Mouse (Mus musculus): ENCODE measurements around the gene Rs1.
"Not testable (repeated sequence)": the region's sequence is repeated elsewhere in the genome, so short reads cannot be mapped to it uniquely, and the experiment has no call there.

Gene Rs1

GRCm38 (mm10) chrX:160767713-160768112, at the start of gene Rs1:
Gene Rs1 (plus strand): TSS chrX:160768013.
- DNase-seq (ENCODE audit: low spot score in 2 of 2): no peak

- no peak for DNase-seq (ENCODE audit: low spot score in 2 of 2)
These were observed 32.2 kb upstream of the Rs1 start, which contains the start of gene Ppef1 for GRCm38 (mm10) chrX:160735650-160736049. Gene Ppef1 (minus strand): TSS chrX:160735765.

DNA sequence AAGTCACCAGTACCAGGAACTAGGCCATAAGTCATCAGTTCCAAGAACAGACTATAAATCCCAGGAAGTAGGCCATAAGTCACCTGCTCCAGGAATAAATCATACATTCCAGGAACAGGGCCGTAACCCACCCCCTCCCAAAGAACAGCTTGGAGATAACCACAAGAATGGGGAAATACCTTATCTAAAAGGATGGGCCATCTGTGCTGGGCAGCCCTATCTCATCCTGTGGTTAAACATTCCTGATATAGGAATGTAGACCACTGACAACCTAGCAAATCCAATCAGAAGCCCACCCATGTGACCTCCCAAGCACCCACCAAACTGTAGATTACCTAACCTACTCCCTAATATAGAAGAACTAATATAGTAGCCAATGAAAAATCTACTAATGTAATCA, 22.4 kb upstream of the Rs1 start:
- no peak for DNase-seq (ENCODE audit: low spot score in 2 of 2)

- DNase-seq (ENCODE audit: low spot score in 2 of 2): peak in 1 of 2 experiments; percentile 33
These were observed 19.2 kb upstream of the Rs1 start for GRCm38 (mm10) chrX:160748653-160749052.

DNA sequence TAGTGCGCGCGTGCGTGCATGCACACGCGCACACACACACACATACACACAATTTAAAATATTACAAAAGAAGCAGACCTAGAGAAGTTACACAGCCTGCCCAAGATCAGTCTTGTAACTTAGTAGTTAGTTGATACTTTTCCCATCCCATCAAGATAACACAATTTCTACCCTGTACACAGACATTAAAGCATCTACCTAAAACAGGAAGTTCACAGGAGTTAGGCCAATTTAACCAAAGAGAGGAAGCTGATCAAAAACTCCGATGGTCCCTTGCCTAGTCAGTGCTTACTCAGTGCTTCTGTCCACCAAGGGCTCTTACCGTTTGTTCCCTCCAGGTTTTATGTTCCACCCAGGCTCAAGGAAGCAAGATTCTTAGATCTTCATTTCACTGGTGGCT, 17.0 kb upstream of the Rs1 start:
- DNase-seq (ENCODE audit: low spot score in 2 of 2): no peak

DNA sequence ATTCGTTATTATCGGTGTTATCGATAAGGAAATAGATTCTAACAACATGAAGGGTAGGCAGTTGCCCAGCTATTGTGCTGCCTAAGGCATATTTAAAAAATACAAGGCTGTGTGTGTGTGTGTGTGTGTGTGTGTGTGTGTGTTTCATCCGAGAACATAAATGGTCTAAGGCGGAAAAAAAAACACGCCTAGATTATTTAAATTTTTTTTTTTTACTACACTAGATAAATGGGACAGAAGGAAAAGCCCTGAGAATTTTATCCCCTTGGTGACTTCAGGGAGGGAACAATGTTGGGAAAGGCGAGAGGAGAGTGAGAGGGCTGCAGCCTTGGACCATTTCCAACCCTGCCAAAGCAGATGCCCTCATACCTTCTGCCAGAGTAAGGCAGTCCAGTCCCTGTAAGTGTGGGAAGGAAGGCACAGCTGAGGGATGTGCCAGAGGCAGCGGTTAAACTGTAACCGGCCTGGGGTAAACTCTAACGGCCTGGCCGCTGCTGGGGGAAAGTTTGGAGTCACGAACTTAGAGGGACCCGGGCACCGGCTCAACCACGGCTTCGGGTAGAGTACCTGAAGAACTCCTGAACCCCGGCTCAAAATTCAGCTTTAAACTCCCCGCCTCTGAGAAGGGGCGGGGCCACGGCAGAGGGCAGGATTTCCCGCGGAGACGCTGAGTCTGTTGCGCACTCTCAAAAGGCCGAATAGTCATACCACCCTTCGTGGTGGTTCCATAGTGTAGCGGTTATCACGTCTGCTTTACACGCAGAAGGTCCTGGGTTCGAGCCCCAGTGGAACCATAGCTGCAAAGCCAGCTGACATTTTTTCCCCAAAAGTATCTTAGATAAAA, 2.2 kb upstream of the Rs1 start:
- peak; percentile 84 to 91 for DNase-seq (ENCODE audit: low spot score in 2 of 2)

GRCm38 (mm10) chrX:160766233-160766616, 1.6 kb upstream of the Rs1 start:
- no peak for DNase-seq (ENCODE audit: low spot score in 2 of 2)

DNA sequence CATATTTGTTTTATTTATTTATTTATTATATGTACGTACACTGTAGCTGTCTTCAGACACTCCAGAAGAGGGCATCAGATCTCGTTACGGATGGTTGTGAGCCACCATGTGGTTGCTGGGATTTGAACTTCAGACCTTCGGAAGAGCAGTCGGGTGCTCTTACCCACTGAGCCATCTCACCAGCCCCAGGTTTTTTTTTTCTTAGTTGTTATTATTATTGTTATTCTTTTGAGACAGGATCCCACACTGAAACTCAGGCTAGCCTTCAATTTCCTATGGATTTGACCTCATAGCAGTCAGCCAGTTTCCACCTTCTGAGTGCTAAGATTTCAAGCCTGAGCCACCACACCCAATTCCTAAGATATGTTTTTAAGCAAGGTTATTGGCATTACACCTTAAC, 1.8 kb downstream of the Rs1 start:
- DNase-seq (ENCODE audit: low spot score in 2 of 2): not testable (repeated sequence)

DNA sequence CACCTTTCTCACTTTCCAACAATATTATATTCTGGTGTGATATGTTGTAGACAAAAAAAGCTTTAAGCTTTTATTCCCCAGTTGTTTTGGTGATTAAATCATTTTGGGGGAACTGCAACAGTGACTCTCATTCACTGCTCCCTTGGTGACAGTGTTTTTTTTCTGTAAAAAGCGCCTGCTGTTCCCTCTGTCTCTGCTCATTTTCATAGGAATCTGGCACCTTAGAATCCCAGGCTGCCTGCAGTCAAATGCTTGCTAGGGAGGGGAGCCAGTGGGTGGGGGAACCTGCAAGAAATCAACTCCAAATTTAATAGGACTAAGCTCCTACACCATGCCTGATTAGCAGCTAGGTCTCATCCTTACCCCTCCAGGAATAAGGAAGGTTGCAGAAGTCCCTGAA, 5.2 kb downstream of the Rs1 start:
- peak; percentile 34 to 48 for DNase-seq (ENCODE audit: low spot score in 2 of 2)

DNA sequence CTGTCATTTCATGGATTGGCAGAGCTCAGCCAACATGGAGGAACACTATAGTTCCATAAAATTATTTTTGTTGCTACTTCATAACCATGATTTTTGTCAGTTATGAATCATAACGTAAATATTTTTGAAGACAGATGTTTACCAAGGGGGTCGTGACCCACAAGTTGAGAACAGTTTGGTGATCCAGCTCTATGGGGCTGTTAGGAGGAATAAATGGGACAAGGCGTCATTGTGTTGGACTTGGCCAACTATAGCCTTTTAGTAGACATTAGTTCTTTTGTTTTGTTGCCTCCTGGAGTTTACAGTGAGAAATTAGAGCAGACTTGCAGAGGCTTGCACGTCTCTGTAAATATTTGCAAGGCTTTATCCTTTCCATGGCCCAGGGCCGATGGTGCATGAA, 14.5 kb downstream of the Rs1 start:
- no peak for DNase-seq (ENCODE audit: low spot score in 2 of 2)

- peak in 1 of 2 experiments; percentile 27 for DNase-seq (ENCODE audit: low spot score in 2 of 2)
These were observed 27.1 kb downstream of the Rs1 start for GRCm38 (mm10) chrX:160794920-160795319.

- peak in 1 of 2 experiments; percentile 30 for DNase-seq (ENCODE audit: low spot score in 2 of 2)
These were observed 36.8 kb downstream of the Rs1 start for GRCm38 (mm10) chrX:160804409-160805150.

GRCm38 (mm10) chrX:160808226-160808625, 40.4 kb downstream of the Rs1 start:
- DNase-seq (ENCODE audit: low spot score in 2 of 2): no peak
